In genomic region chr10:125809763-125810361, GRCm38 (mm10) we compare ENCODE assay signal across 13 mouse cellular contexts.
A peak's percentile ranks its signal among the peaks of the same experiment; 100 is the strongest.
DNase-seq lines count a peak whose midpoint lies in the region; ATAC-seq and TF ChIP-seq lines count a peak whose summit lies in the region.
"Had no signal": no experiment of that assay in that cellular context is flagged by ENCODE, and none has a peak within 500 bp of the region (broad histone marks: within the 10 kb centered on the region; RNA-seq: fewer than 3 reads in every experiment).

No protein-coding gene starts in this region.

- ATAC-seq in forebrain, postnatal 0 days: no peak
- ATAC-seq in stomach, embryonic 14.5 days (ENCODE audit: insufficient number of reproducible peaks, insufficient read depth, low FRiP score, low read depth): peak; percentile 75; the same call in 1 of the 2 replicates
- no peak for ATAC-seq in stomach, postnatal 0 days (ENCODE audit: low FRiP score, low TSS enrichment)
- ATAC-seq in megakaryocyte progenitor cell, adult 5-6 weeks (replicated peaks; ENCODE audit: poor library complexity): no peak

- no peaks in the 10 kb centered on the region for H3K36me3 ChIP-seq in forebrain, embryonic 10.5 days (replicated peaks)
- H3K36me3 ChIP-seq in forebrain, postnatal 0 days (ENCODE audit: insufficient read depth): no peaks in the 10 kb centered on the region
- no peaks in the 10 kb centered on the region for H3K36me3 ChIP-seq in stomach, embryonic 14.5 days (ENCODE audit: control insufficient read depth, insufficient read depth, low read length)
- no peaks in the 10 kb centered on the region for H3K36me3 ChIP-seq in stomach, postnatal 0 days (ENCODE audit: control insufficient read depth, insufficient read depth, low read length)
- H3K36me3 ChIP-seq in limb, embryonic 10.5 days: no peaks in the 10 kb centered on the region
- H3K36me3 ChIP-seq: heart, embryonic 10.5 days had no signal

- H3K27ac ChIP-seq in forebrain, embryonic 10.5 days: peak overlapping the region; percentile 48; the same call in 1 of the 2 replicates
- H3K27ac ChIP-seq in forebrain, postnatal 0 days (ENCODE audit: low read depth, low read length): no peak overlapping the region
- H3K27ac ChIP-seq in stomach, embryonic 14.5 days (ENCODE audit: low read length): peak overlapping the region; percentile 7; the same call in 1 of the 2 replicates
- no peak overlapping the region for H3K27ac ChIP-seq in stomach, postnatal 0 days (replicated peaks)
- H3K27ac ChIP-seq in limb, embryonic 10.5 days: peak overlapping the region; percentile 83
- H3K27ac ChIP-seq: heart, embryonic 10.5 days had no signal

- no peak for TF ChIP-seq EP300 in stomach, postnatal 0 days (optimal IDR thresholded peaks at IDR 0.05)

- TF ChIP-seq CTCF in forebrain, postnatal 0 days (IDR thresholded peaks at IDR 0.05; ENCODE audit: low read depth): no peak
- TF ChIP-seq CTCF in stomach, postnatal 0 days (IDR thresholded peaks at IDR 0.05; ENCODE audit: low read depth): no peak

- H3K4me2 ChIP-seq in forebrain, postnatal 0 days (ENCODE audit: low read depth): no peak overlapping the region
- H3K4me2 ChIP-seq in stomach, embryonic 14.5 days (replicated peaks; ENCODE audit: low read depth, low read length): no peak overlapping the region
- H3K4me2 ChIP-seq in stomach, postnatal 0 days (replicated peaks; ENCODE audit: low read depth): no peak overlapping the region

- no peaks in the 10 kb centered on the region for H3K27me3 ChIP-seq in forebrain, embryonic 10.5 days (ENCODE audit: poor library complexity, severe bottlenecking)
- H3K27me3 ChIP-seq in forebrain, postnatal 0 days (ENCODE audit: insufficient read depth, low read length): no peaks in the 10 kb centered on the region
- H3K27me3 ChIP-seq in stomach, embryonic 14.5 days (ENCODE audit: control insufficient read depth, insufficient read depth, low read length): no peaks in the 10 kb centered on the region
- H3K27me3 ChIP-seq in stomach, postnatal 0 days (ENCODE audit: control insufficient read depth, insufficient read depth, low read length): no peaks in the 10 kb centered on the region
- no peaks in the 10 kb centered on the region for H3K27me3 ChIP-seq in limb, embryonic 10.5 days (ENCODE audit: low read depth, poor library complexity, severe bottlenecking)

- peaks cover 17% of the 10 kb centered on the region for H3K4me1 ChIP-seq in forebrain, embryonic 10.5 days
- H3K4me1 ChIP-seq in forebrain, postnatal 0 days (ENCODE audit: insufficient read depth): no peaks in the 10 kb centered on the region
- H3K4me1 ChIP-seq in stomach, embryonic 14.5 days (ENCODE audit: control insufficient read depth, insufficient read depth, low read length): peaks cover 13% of the 10 kb centered on the region
- no peaks in the 10 kb centered on the region for H3K4me1 ChIP-seq in stomach, postnatal 0 days (replicated peaks; ENCODE audit: control insufficient read depth, insufficient read depth)
- peaks cover 61% of the 10 kb centered on the region for H3K4me1 ChIP-seq in limb, embryonic 10.5 days
- H3K4me1 ChIP-seq: heart, embryonic 10.5 days had no signal

- DNase-seq in forebrain, embryonic 10.5 days (ENCODE audit: extremely low spot score, low spot score): no peak
- DNase-seq in forebrain, postnatal 0 days: no peak
- DNase-seq in stomach, postnatal 0 days (ENCODE audit: low spot score): no peak
- peak; percentile 65 for DNase-seq in limb, embryonic 10.5 days (ENCODE audit: low spot score)
- no peak for DNase-seq in retina, embryonic 14.5 days (ENCODE audit: low spot score)
- DNase-seq in cerebellum, postnatal 14 days: no peak
- DNase-seq: cerebellum, adult 18-20 months; heart, postnatal 4 days; spleen, adult 18-20 months; thymus, adult 2 months had no signal

- H3K9me3 ChIP-seq in forebrain, embryonic 10.5 days: no peaks in the 10 kb centered on the region
- H3K9me3 ChIP-seq in forebrain, postnatal 0 days (ENCODE audit: low read length): no peaks in the 10 kb centered on the region
- H3K9me3 ChIP-seq in stomach, embryonic 14.5 days (ENCODE audit: control insufficient read depth, low read depth, low read length): no peaks in the 10 kb centered on the region
- no peaks in the 10 kb centered on the region for H3K9me3 ChIP-seq in stomach, postnatal 0 days (ENCODE audit: control insufficient read depth, low read length)
- no peaks in the 10 kb centered on the region for H3K9me3 ChIP-seq in limb, embryonic 10.5 days (replicated peaks)
- H3K9me3 ChIP-seq: heart, embryonic 10.5 days had no signal

- 86% methylated on average over 8 of the region's 8 CpGs for WGBS in forebrain, embryonic 10.5 days
- 84% methylated on average over 8 of the region's 8 CpGs for WGBS in forebrain, postnatal 0 days
- WGBS in stomach, embryonic 14.5 days: 29% methylated on average over 8 of the region's 8 CpGs
- WGBS in stomach, postnatal 0 days: 47% methylated on average over 8 of the region's 8 CpGs
- WGBS in limb, embryonic 10.5 days: 31% methylated on average over 8 of the region's 8 CpGs

- H3K4me3 ChIP-seq in forebrain, embryonic 10.5 days: no peak overlapping the region
- no peak overlapping the region for H3K4me3 ChIP-seq in forebrain, postnatal 0 days (ENCODE audit: low read depth, low read length)
- H3K4me3 ChIP-seq in stomach, embryonic 14.5 days (ENCODE audit: low read depth, low read length): no peak overlapping the region
- no peak overlapping the region for H3K4me3 ChIP-seq in stomach, postnatal 0 days (ENCODE audit: low read depth, low read length)
- peak overlapping the region; percentile 3; the same call in 1 of the 2 replicates for H3K4me3 ChIP-seq in limb, embryonic 10.5 days
- H3K4me3 ChIP-seq: heart, embryonic 10.5 days had no signal

- H3K9ac ChIP-seq in forebrain, postnatal 0 days: no peak overlapping the region
- H3K9ac ChIP-seq in stomach, embryonic 14.5 days (replicated peaks; ENCODE audit: low read depth, low read length): no peak overlapping the region
- no peak overlapping the region for H3K9ac ChIP-seq in stomach, postnatal 0 days (ENCODE audit: low read length)

Comparison
In these comparisons a context has a peak if more than half of its experiments do, and no peak if none do; other contexts are left out.
1. H3K27ac ChIP-seq: peak in forebrain, embryonic 10.5 days (single experiment), stomach, embryonic 14.5 days (single experiment) and limb, embryonic 10.5 days (single experiment); none in forebrain, postnatal 0 days (single experiment) and stomach, postnatal 0 days (single experiment).